Mouse (Mus musculus) heart, embryonic 14.5 days (tissue): ENCODE results near the gene Vrk3. TPM values are rescaled to one million over a fixed set of nuclear protein-coding genes. Genes with fewer than 3 reads are reported as not detected.
"Not testable (repeated sequence)": the region's sequence is repeated elsewhere in the genome, so short reads cannot be mapped to it uniquely, and the experiment has no call there.

Source experiments
- ATAC-seq: fragments of 200-750 bp; cut with Nextera tagmentation; 2 replicates; pipeline ENCODE4 v1.8.0; 2017; ENCODE audit warnings: low read depth, moderate TSS enrichment; ENCODE audit not compliant: insufficient number of reproducible peaks, insufficient read depth, low FRiP score
- H3K27ac ChIP-seq, 2 experiments: fragments of 200-500 bp in 1 of 2; fragments of 300-500 bp in 1 of 2; sonication (generic) in 1 of 2; replicated peaks in 1 of 2; 2 replicates each; pipeline ENCODE4 v1.5.1; 2012 to 2014; ENCODE audit warnings: low read depth in 2 of 2, low read length in 2 of 2, control low read depth in 1 of 2, mild to moderate bottlenecking in 1 of 2, mixed read lengths in 1 of 2; ENCODE audit not compliant: control insufficient read depth in 1 of 2, insufficient read depth in 1 of 2
- H3K27me3 ChIP-seq: fragments of 300-500 bp; sonication (generic); 2 replicates; pipeline ENCODE4 v1.6.1; 2014; ENCODE audit warnings: mild to moderate bottlenecking, low read length, control low read depth; ENCODE audit not compliant: control insufficient read depth, insufficient read depth
- H3K36me3 ChIP-seq: fragments of 300-500 bp; sonication (generic); 2 replicates; pipeline ENCODE4 v1.6.1; 2014; ENCODE audit warnings: mild to moderate bottlenecking, control low read depth, low read length, mixed read lengths; ENCODE audit not compliant: control insufficient read depth, insufficient read depth
- H3K4me1 ChIP-seq, 2 experiments: fragments of 200-500 bp in 1 of 2; fragments of 300-500 bp in 1 of 2; sonication (generic) in 1 of 2; 2 replicates each; pipeline ENCODE4 v1.6.1; 2012 to 2014; ENCODE audit warnings: low read length in 2 of 2, control low read depth in 1 of 2, mixed read lengths in 1 of 2; ENCODE audit not compliant: control insufficient read depth in 2 of 2, insufficient read depth in 2 of 2
- H3K4me2 ChIP-seq: fragments of 300-500 bp; sonication (generic); 2 replicates; pipeline ENCODE4 v1.6.1; 2014; ENCODE audit warnings: mild to moderate bottlenecking, low read length
- H3K4me3 ChIP-seq, 2 experiments: fragments of 200-500 bp in 1 of 2; fragments of 300-500 bp in 1 of 2; sonication (generic) in 1 of 2; 2 replicates each; pipeline ENCODE4 v1.5.1; 2012 to 2014; ENCODE audit warnings: low read length in 2 of 2, mild to moderate bottlenecking in 2 of 2, control low read depth in 1 of 2, low read depth in 1 of 2, moderate library complexity in 1 of 2; ENCODE audit not compliant: control insufficient read depth in 1 of 2, insufficient read depth in 1 of 2
- H3K9ac ChIP-seq: fragments of 300-500 bp; sonication (generic); 2 replicates; pipeline ENCODE4 v1.6.1; 2014; ENCODE audit warnings: mild to moderate bottlenecking, low read length
- H3K9me3 ChIP-seq: fragments of 300-500 bp; sonication (generic); 2 replicates; pipeline ENCODE4 v1.6.1; 2016; ENCODE audit warnings: low read length, control low read depth; ENCODE audit not compliant: control insufficient read depth
- WGBS: fragments of 180-500 bp; shearing (Covaris S2); extraction: QIAGEN DNeasy Blood & Tissue Kit; methylation state at CpG from one replicate; pipeline ENCODE4 v1.1.7; 2014; 5-methylcytosine and 5-hydroxymethylcytosine counted together
- polyA plus RNA-seq: library from polyadenylated mRNA; unstranded; fragments of >200 nt; fragmentation: Nextera tagmentation; extraction: Ambion mirVana; gene quantifications from 2 replicates; pipeline ENCODE4 v1.2.1, GENCODE M21; 2014

The Vrk3 gene
- polyA plus RNA-seq, 1 experiment from 2014 or later, result 36.1 TPM

GRCm38 (mm10) chr7:44708093-44708492, 40.1 kb upstream of the Vrk3 start:
- H3K27me3 ChIP-seq, result not testable (repeated sequence)

GRCm38 (mm10) chr7:44708574-44708973, 39.6 kb upstream of the Vrk3 start, which contains the start of gene Izumo2:
TSS of gene Izumo2 (plus strand) at chr7:44708742.
- Histone ChIP-seq H3K4me1 (no peaks in the 10 kb centered on the region), H3K27ac (no peak within 1 kb of the TSS), H3K9me3 (0 out of 2 replicates have a peak, but pooled peaks cover 2% of the 10 kb centered on the region), H3K4me3 (no peak within 1 kb of the TSS), H3K27me3 (no peaks in the 10 kb centered on the region), H3K9ac (no peak within 1 kb of the TSS), H3K36me3 (no peaks in the 10 kb centered on the region), H3K4me2 (no peak within 1 kb of the TSS)
- ATAC-seq, result no peak
- 66% methylated on average over 14 of the region's 14 CpGs for WGBS

More at GRCm38 (mm10) chr7:44708093-44708492, 40.1 kb upstream of the Vrk3 start:
- not testable (repeated sequence) for H3K36me3 ChIP-seq, ATAC-seq, H3K27ac ChIP-seq, H3K4me3 ChIP-seq, H3K9ac ChIP-seq, H3K9me3 ChIP-seq, H3K4me1 ChIP-seq, H3K4me2 ChIP-seq
- WGBS, result 74% methylated on average over 5 of the region's 6 CpGs

- Histone ChIP-seq H3K9ac (no peak overlapping the region), H3K9me3 (0 out of 2 replicates have a peak, but pooled peaks cover 2% of the 10 kb centered on the region), H3K4me1 (no peaks in the 10 kb centered on the region), H3K27ac (no peak overlapping the region), H3K36me3 (no peaks in the 10 kb centered on the region), H3K4me3 (no peak overlapping the region), H3K4me2 (no peak overlapping the region), H3K27me3 (no peaks in the 10 kb centered on the region)
- no peak for ATAC-seq
- 79% methylated on average over 5 of the region's 5 CpGs for WGBS
Measured at GRCm38 (mm10) chr7:44709881-44710280, 38.3 kb upstream of the Vrk3 start.

- no peak overlapping the region for H3K9ac ChIP-seq
- no peak overlapping the region for H3K4me2 ChIP-seq
- H3K9me3 ChIP-seq, result no peaks in the 10 kb centered on the region
- ATAC-seq, result no peak
- H3K27ac ChIP-seq, result no peak overlapping the region
- H3K4me1 ChIP-seq, result no peaks in the 10 kb centered on the region
- WGBS, result 73% methylated on average over 5 of the region's 5 CpGs
- no peaks in the 10 kb centered on the region for H3K36me3 ChIP-seq
- H3K4me3 ChIP-seq, result no peak overlapping the region
- 0 out of 2 replicates have a peak, but pooled peaks cover 2% of the 10 kb centered on the region for H3K27me3 ChIP-seq
Measured at GRCm38 (mm10) chr7:44722058-44722457, 26.2 kb upstream of the Vrk3 start.

- H3K4me2 ChIP-seq, result no peak overlapping the region
- no peaks in the 10 kb centered on the region for H3K4me1 ChIP-seq
- 0 out of 2 replicates have a peak, but pooled peaks cover 4% of the 10 kb centered on the region for H3K9me3 ChIP-seq
- no peaks in the 10 kb centered on the region for H3K36me3 ChIP-seq
- no peak overlapping the region for H3K27ac ChIP-seq
- H3K4me3 ChIP-seq, result no peak overlapping the region
- no peak overlapping the region for H3K9ac ChIP-seq
- WGBS, result 15% methylated on average over 7 of the region's 7 CpGs
- 0 out of 2 replicates have a peak, but pooled peaks cover 2% of the 10 kb centered on the region for H3K27me3 ChIP-seq
- ATAC-seq, result no peak
Measured at GRCm38 (mm10) chr7:44724316-44724715, 23.9 kb upstream of the Vrk3 start.

GRCm38 (mm10) chr7:44726343-44726742, 21.9 kb upstream of the Vrk3 start:
- Histone ChIP-seq H3K27ac (no peak overlapping the region), H3K4me3 (no peak overlapping the region), H3K36me3 (no peaks in the 10 kb centered on the region), H3K4me2 (no peak overlapping the region), H3K9me3 (0 out of 2 replicates have a peak, but pooled peaks cover 4% of the 10 kb centered on the region), H3K9ac (no peak overlapping the region), H3K27me3 (0 out of 2 replicates have a peak, but pooled peaks cover 2% of the 10 kb centered on the region), H3K4me1 (no peaks in the 10 kb centered on the region)
- no peak for ATAC-seq
- WGBS, result 65% methylated on average over 6 of the region's 6 CpGs

GRCm38 (mm10) chr7:44727151-44727550, 21.1 kb upstream of the Vrk3 start:
- Histone ChIP-seq H3K4me3 (no peak overlapping the region), H3K27ac (no peak overlapping the region), H3K4me2 (no peak overlapping the region), H3K9ac (no peak overlapping the region), H3K4me1 (no peaks in the 10 kb centered on the region), H3K27me3 (0 out of 2 replicates have a peak, but pooled peaks cover 2% of the 10 kb centered on the region), H3K36me3 (no peaks in the 10 kb centered on the region), H3K9me3 (0 out of 2 replicates have a peak, but pooled peaks cover 4% of the 10 kb centered on the region)
- no peak for ATAC-seq
- 59% methylated on average over 5 of the region's 5 CpGs for WGBS
